Mouse (Mus musculus) forebrain, embryonic 13.5 days (tissue): Measurements from ENCODE around the gene Srrt. TPM values are rescaled to one million over a fixed set of nuclear protein-coding genes. Genes with fewer than 3 reads are reported as not detected.

Source experiments
- ATAC-seq: fragments of 200-750 bp; cut with Nextera tagmentation; 2 replicates; pipeline ENCODE4 v1.8.0; 2017
- H3K27ac ChIP-seq: fragments of 300-500 bp; sonication (generic); 2 replicates; pipeline ENCODE4 v1.5.1; 2015; ENCODE audit warnings: inconsistent platforms, mild to moderate bottlenecking, moderate library complexity
- H3K27me3 ChIP-seq: fragments of 300-500 bp; sonication (generic); 2 replicates; pipeline ENCODE4 v1.6.1; 2015; ENCODE audit warnings: mild to moderate bottlenecking, inconsistent platforms
- H3K36me3 ChIP-seq: fragments of 300-500 bp; sonication (generic); 2 replicates; pipeline ENCODE4 v1.6.1; 2015; ENCODE audit warnings: mild to moderate bottlenecking, inconsistent platforms; ENCODE audit not compliant: poor library complexity, severe bottlenecking
- H3K4me1 ChIP-seq: fragments of 300-500 bp; sonication (generic); 2 replicates; pipeline ENCODE4 v1.6.1; 2015; ENCODE audit warnings: inconsistent platforms
- H3K4me2 ChIP-seq: fragments of 300-500 bp; sonication (generic); 2 replicates; pipeline ENCODE4 v1.6.1; 2015; ENCODE audit warnings: inconsistent platforms, mild to moderate bottlenecking, moderate library complexity
- H3K4me3 ChIP-seq: fragments of 300-500 bp; sonication (generic); 2 replicates; pipeline ENCODE4 v1.5.1; 2015; ENCODE audit warnings: mild to moderate bottlenecking, inconsistent platforms
- H3K9ac ChIP-seq: fragments of 300-500 bp; sonication (generic); 2 replicates; pipeline ENCODE4 v1.6.1; 2015; ENCODE audit warnings: mild to moderate bottlenecking, inconsistent platforms
- H3K9me3 ChIP-seq: fragments of 300-500 bp; sonication (generic); replicated peaks from 2 replicates; pipeline ENCODE4 v1.6.1; 2016; ENCODE audit warnings: inconsistent platforms
- WGBS: fragments of 180-500 bp; shearing (Covaris S2); methylation state at CpG from one replicate; pipeline ENCODE4 v1.1.7; 2015; 5-methylcytosine and 5-hydroxymethylcytosine counted together
- polyA plus RNA-seq: library from polyadenylated mRNA; unstranded; fragments of >200 nt; fragmentation: Nextera tagmentation; extraction: Ambion mirVana; gene quantifications from 2 replicates; pipeline ENCODE4 v1.2.1, GENCODE M21; 2015

Srrt gene
- polyA plus RNA-seq, 1 experiment from 2014 or later: 145 TPM

DNA sequence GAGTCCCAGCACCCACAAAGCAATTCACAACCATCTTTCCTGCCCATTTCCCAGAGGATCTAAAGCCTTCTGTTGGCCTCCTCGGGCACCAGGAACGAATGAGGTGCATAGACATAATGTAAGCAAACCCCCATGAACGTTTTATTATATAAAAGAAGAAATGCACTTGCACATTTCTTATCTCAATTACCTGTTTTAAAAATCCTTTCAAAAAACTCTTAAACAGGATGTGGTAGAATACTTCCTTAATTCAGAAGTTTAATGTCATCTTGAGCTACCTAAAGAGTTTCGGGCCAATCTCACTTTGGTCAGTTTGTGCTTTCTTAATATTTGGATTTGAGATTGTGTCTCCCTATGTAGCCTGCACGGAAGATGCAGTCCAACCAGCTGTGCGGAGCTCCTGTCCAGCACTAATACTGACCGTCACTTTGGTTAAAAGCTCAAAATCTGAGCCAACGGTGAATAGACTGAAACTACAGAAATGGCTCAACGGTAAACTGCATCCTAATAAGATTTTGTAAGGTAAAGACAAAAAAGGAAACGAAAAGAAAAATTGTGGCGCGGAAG, 952 bp downstream of the Srrt start:
- H3K36me3 ChIP-seq: peaks cover 65% of the 10 kb centered on the region

DNA sequence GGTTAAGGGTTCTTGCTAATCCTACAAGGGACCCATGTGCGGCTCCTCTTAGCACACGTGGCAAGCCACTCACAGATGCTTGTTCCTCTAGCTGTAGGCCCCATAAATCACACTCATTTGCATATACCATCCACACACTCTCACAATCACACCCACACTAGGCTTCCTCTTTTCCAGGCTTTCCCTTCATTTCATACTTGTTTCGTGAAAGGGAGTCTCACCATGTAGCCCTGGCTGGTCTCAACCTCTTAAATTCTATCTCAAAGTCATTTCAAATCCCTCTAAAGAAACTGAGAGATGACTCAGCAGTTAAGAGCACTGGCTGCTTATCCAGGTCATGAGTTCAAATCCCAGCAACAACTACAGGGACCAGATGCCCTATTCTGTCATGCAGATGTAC, 1.7 kb downstream of the Srrt start:
- peaks cover 71% of the 10 kb centered on the region for H3K36me3 ChIP-seq
- H3K9ac ChIP-seq: peak overlapping the region; percentile 99
- H3K27me3 ChIP-seq: no peaks in the 10 kb centered on the region
- 69% methylated on average over 3 of the region's 3 CpGs for WGBS
- no peaks in the 10 kb centered on the region; the same call in 1 of the 2 replicates for H3K9me3 ChIP-seq
- no peak for ATAC-seq
- no peak overlapping the region for H3K27ac ChIP-seq
- peak overlapping the region; percentile 95 for H3K4me3 ChIP-seq
- H3K4me2 ChIP-seq: peak overlapping the region; percentile 82
- H3K4me1 ChIP-seq: peaks cover 45% of the 10 kb centered on the region

More for the DNA sequence above, 952 bp downstream of the Srrt start:
- peak overlapping the region; percentile 97 for H3K27ac ChIP-seq
- H3K4me2 ChIP-seq: peak overlapping the region; percentile 82
- H3K27me3 ChIP-seq: no peaks in the 10 kb centered on the region
- H3K4me1 ChIP-seq: peaks cover 45% of the 10 kb centered on the region
- no peak for ATAC-seq
- 18% methylated on average over 12 of the region's 12 CpGs for WGBS
- H3K4me3 ChIP-seq: peak overlapping the region; percentile 95
- peak overlapping the region; percentile 99 for H3K9ac ChIP-seq
- no peaks in the 10 kb centered on the region; the same call in 1 of the 2 replicates for H3K9me3 ChIP-seq

DNA sequence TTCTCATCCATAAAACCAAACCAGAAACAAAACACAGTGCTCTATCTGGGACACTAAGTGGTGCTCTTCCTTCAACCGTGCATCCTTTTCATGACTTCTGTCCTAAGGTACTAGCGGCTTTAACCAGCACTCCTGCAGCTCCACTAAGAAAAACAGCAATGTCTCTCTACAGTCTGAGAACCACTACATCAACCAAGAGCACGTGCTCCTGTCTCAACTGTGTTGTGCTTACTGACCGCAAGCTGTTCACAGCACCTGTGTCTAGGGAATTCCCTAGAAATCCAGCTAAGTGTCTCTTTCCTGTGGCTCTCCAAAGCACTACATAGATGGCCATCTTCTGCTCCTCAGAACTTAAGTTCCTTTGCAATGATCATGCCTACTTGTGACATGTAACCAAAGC, 2.7 kb downstream of the Srrt start:
- WGBS: 79% methylated on average over 4 of the region's 4 CpGs
- Histone ChIP-seq H3K27ac (peak overlapping the region; percentile 55; the same call in 1 of the 2 replicates), H3K4me3 (peak overlapping the region; percentile 95), H3K9ac (peak overlapping the region; percentile 99), H3K9me3 (no peaks in the 10 kb centered on the region; the same call in 1 of the 2 replicates), H3K4me2 (peak overlapping the region; percentile 82), H3K4me1 (peaks cover 45% of the 10 kb centered on the region), H3K27me3 (no peaks in the 10 kb centered on the region), H3K36me3 (peaks cover 73% of the 10 kb centered on the region)
- ATAC-seq: no peak

DNA sequence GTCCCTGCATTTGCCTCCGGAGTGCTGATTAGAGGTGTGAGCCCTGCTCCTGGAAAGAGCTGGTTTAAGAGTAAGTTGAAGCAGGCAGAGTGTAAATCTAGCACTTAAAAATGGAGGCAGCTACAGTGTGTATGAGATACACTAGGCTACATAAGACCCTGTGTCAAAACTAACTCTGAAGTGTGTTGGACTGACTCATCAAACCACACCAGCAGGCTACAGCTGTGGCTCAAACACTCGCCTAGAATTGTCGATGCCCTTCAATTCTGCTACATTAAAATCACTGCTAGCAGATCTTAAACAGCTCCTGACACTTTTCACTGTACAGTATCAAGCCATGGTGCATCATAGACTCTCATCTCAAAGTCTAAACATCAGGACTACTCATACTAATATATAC, 3.3 kb downstream of the Srrt start:
- Histone ChIP-seq H3K27ac (0 out of 2 replicates have a peak overlapping the region, but pooled peaks have one; percentile 6), H3K4me2 (peak overlapping the region; percentile 82; the same call in 1 of the 2 replicates), H3K36me3 (peaks cover 73% of the 10 kb centered on the region), H3K9ac (peak overlapping the region; percentile 45), H3K9me3 (no peaks in the 10 kb centered on the region; the same call in 1 of the 2 replicates), H3K27me3 (no peaks in the 10 kb centered on the region), H3K4me1 (peaks cover 45% of the 10 kb centered on the region), H3K4me3 (peak overlapping the region; percentile 13)
- 84% methylated on average over 3 of the region's 3 CpGs for WGBS
- ATAC-seq: no peak

DNA sequence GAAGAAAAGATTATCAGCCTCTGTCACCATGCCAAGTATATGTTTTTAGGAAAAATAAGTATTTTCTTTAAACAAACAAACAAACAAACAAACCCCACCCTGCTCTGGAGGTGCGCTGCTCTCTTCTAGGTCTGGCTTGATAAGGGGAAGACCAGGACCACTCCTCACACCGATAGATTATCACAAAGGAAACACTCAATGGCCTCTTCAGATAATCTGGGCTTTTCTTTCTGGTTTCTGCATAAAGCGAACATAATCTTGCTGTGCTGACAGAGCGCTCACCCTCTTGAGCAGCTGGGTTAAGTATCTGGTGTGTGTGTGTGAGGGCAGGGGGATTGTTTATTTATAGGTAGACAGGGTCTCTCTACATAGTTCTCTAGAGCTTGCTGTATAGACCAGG, 3.9 kb downstream of the Srrt start:
- no peaks in the 10 kb centered on the region; the same call in 1 of the 2 replicates for H3K9me3 ChIP-seq
- 0 out of 2 replicates have a peak overlapping the region, but pooled peaks have one; percentile 6 for H3K27ac ChIP-seq
- H3K27me3 ChIP-seq: no peaks in the 10 kb centered on the region
- H3K4me3 ChIP-seq: 0 out of 2 replicates have a peak overlapping the region, but pooled peaks have one; percentile 13
- H3K4me1 ChIP-seq: peaks cover 45% of the 10 kb centered on the region
- H3K9ac ChIP-seq: peak overlapping the region; percentile 45
- H3K4me2 ChIP-seq: peak overlapping the region; percentile 82; the same call in 1 of the 2 replicates
- WGBS: 80% methylated on average over 4 of the region's 4 CpGs
- H3K36me3 ChIP-seq: peaks cover 73% of the 10 kb centered on the region
- ATAC-seq: no peak

DNA sequence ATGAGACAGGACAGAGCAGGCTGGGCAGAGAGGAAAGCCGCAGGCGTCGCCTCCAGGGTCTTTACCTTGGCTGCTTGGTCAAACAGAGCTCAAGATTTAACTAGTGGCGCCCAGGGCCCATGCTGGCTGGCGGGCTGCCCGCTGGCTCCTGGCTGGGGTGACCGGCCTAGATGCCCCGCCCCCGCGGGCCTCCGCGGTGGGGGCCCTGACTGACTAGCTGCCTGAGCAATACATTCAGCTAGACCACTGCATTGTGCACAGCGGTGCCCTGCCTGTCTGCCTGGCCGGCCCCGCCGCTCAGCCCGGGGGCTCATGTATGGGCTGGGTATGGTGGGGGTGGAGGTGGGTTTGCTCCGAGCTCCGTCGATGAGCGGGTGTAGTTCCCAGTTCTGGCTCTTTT, 6.2 kb downstream of the Srrt start:
- 61% methylated on average over 21 of the region's 21 CpGs for WGBS
- 0 out of 2 replicates have a peak, but pooled peaks have one; percentile 44 for ATAC-seq
- Histone ChIP-seq H3K4me3 (no peak overlapping the region), H3K27me3 (no peaks in the 10 kb centered on the region), H3K36me3 (peaks cover 92% of the 10 kb centered on the region), H3K27ac (no peak overlapping the region), H3K9me3 (no peaks in the 10 kb centered on the region), H3K4me2 (no peak overlapping the region), H3K9ac (no peak overlapping the region), H3K4me1 (peaks cover 37% of the 10 kb centered on the region)

DNA sequence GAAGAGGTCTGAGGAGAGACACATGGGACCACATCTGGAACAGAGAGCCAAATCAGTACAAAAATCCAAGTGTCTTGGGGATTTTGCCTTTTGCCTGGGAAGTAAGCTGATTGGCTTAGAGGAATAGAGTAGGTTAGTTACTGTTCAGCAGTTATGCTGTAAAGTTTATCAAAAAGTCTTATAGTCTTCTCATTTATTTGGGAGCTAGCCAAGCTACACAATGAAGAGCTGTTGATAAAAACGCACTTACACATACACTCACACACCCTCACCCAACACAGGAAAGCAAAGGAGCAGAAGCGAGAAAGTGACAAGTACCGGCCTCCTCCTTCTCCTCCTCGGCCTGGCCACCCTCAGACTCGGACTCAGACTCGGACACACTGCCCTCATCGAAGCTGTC, 8.2 kb downstream of the Srrt start:
- Histone ChIP-seq H3K4me3 (no peak overlapping the region), H3K27ac (no peak overlapping the region), H3K36me3 (peaks cover 96% of the 10 kb centered on the region), H3K9me3 (no peaks in the 10 kb centered on the region), H3K9ac (no peak overlapping the region), H3K4me2 (no peak overlapping the region), H3K27me3 (no peaks in the 10 kb centered on the region), H3K4me1 (peaks cover 26% of the 10 kb centered on the region)
- ATAC-seq: no peak
- 92% methylated on average over 7 of the region's 7 CpGs for WGBS

DNA sequence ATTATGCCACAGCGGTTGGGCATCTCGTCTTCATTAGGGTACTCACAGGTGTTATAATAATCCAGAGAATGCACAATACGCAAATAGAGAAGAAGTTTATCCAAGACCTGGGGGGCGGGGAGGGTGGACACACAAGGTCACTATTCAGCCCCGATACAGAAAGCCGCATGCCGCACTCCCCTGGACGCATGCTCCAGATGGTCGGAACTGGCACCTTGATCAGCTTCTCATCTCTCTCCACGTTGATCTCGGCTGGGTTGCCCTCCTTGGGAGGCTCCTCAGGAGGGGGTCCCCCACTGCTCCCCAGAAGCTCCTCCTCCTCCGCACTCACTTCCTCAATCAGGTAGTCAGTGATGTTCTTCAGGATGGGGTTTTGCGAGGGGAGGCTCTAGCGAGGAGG, 10.3 kb downstream of the Srrt start:
- Histone ChIP-seq H3K4me2 (no peak overlapping the region), H3K27me3 (peaks cover 5% of the 10 kb centered on the region; the same call in 1 of the 2 replicates), H3K4me3 (no peak overlapping the region), H3K36me3 (peaks cover 75% of the 10 kb centered on the region), H3K9ac (no peak overlapping the region), H3K9me3 (no peaks in the 10 kb centered on the region), H3K4me1 (peaks cover 25% of the 10 kb centered on the region), H3K27ac (no peak overlapping the region)
- no peak for ATAC-seq
- 89% methylated on average over 14 of the region's 14 CpGs for WGBS

DNA sequence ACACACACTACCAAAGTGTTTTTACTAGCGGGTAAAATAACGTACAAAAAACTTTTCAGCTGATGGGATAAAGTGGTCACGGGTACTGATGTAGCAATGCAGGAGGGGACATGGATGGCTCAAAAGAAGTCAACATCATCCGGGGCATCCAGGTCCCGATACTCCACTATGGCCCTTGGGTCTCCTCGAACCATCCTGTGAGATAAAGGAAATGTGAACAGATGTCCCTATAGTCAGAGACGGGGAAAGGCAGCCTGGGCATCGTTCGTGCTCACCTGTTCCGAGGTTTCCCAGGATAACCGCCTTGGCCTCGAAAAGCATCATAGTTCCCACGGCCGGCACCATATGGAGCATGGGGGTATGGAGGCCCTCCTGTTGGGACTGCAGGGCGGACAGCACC, 11.8 kb downstream of the Srrt start:
- Histone ChIP-seq H3K9ac (no peak overlapping the region), H3K27me3 (peaks cover 16% of the 10 kb centered on the region), H3K4me1 (peaks cover 20% of the 10 kb centered on the region), H3K4me3 (no peak overlapping the region), H3K27ac (no peak overlapping the region), H3K36me3 (peaks cover 61% of the 10 kb centered on the region), H3K4me2 (no peak overlapping the region), H3K9me3 (no peaks in the 10 kb centered on the region)
- ATAC-seq: no peak
- WGBS: 92% methylated on average over 15 of the region's 15 CpGs

DNA sequence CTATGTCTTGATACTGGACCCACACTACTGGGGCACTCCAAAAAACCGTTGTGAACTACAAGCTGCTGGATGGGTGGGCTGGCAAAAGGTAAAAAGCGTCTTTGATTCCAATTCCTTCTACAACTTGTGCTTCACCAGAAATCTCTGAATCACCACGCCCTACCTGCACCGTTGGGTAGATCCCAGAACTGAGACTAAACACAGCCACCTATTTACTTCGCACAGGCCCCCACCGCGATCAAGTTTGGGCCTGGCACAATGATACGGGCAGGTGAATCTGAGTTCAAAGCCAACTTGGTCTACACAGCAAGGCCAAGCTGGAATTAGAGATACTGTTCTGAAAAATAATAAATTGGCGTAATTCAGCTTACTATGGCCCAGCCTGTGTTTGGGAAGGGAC, 12.2 kb downstream of the Srrt start:
- H3K27ac ChIP-seq: peak overlapping the region; percentile 79; the same call in 1 of the 2 replicates
- no peaks in the 10 kb centered on the region for H3K9me3 ChIP-seq
- ATAC-seq: no peak
- H3K9ac ChIP-seq: peak overlapping the region; percentile 79
- peaks cover 20% of the 10 kb centered on the region for H3K4me1 ChIP-seq
- 83% methylated on average over 9 of the region's 9 CpGs for WGBS
- H3K36me3 ChIP-seq: peaks cover 57% of the 10 kb centered on the region
- peak overlapping the region; percentile 99 for H3K4me2 ChIP-seq
- H3K4me3 ChIP-seq: peak overlapping the region; percentile 58
- H3K27me3 ChIP-seq: peaks cover 21% of the 10 kb centered on the region

DNA sequence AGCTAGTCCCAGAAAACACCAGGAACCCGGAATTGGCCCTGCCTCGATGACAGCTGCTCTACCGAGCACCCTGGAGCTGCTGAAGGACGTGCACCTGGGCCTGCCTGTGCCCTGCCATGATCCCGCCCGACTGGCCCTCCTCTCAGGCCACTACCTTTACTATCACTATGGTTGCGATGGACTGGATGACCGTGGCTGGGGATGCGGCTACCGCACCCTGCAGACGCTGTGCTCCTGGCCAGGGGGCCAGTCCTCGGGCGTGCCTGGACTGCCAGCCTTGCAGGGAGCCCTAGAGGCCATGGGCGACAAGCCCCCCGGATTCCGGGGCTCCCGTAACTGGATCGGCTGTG, 12.8 kb downstream of the Srrt start:
- Histone ChIP-seq H3K4me1 (peaks cover 20% of the 10 kb centered on the region), H3K27me3 (peaks cover 26% of the 10 kb centered on the region), H3K4me2 (peak overlapping the region; percentile 99), H3K36me3 (peaks cover 51% of the 10 kb centered on the region), H3K4me3 (peak overlapping the region; percentile 58), H3K27ac (peak overlapping the region; percentile 79), H3K9ac (peak overlapping the region; percentile 79), H3K9me3 (no peaks in the 10 kb centered on the region)
- ATAC-seq: peak; percentile 61
- whole genome bisulfite sequencing: 8% methylated on average over 18 of the region's 18 CpGs

DNA sequence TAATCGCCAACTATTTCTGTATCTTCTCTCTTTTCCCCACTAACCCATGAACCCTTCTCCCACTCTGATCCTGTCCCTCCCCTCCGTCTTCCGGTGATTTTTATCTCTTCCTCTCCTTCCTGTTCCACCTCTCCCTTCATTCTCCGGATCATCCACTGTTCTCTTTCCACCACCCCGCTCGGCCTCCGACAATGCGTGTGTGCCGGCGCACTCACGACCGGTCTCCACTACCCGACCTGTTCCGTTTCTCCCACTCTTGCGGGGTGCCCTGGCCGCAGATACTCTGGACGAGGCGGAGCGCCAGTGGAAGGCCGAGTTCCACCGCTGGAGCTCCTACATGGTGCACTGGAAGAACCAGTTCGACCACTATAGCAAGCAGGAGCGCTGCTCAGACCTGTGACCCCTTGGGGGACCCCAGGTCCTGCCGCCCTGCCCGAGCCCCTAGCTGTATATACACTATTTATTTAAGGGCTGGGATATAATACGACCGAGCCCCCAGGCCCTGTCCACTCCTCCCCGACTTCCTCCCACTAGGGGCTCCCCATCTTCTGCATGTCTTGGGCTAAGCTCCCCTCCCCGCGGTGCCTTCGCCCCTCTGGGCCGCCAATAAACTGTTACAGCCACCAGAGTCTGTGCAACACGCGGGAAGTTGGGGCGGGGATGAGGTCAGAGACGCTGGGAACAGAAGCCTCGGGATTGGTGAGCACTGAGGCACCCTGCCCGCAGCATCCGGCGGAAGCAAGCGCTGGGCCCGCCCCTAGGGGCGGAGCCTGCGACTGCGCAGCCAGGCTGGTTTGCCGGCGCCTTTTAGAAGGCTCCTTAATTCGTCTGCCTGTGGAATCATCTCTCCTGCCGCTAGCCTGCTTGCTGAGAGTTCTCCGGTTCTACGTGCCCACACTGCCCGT, 13.4 kb downstream of the Srrt start, which contains the start of gene Ufsp1:
Ufsp1 (plus strand) TSS at position 791 of the 905 bp plus-strand sequence.
- peak within 1 kb of the TSS; percentile 79 for H3K27ac ChIP-seq
- H3K9me3 ChIP-seq: no peaks in the 10 kb centered on the region
- H3K9ac ChIP-seq: peak within 1 kb of the TSS; percentile 79
- peak within 1 kb of the TSS; percentile 58 for H3K4me3 ChIP-seq
- H3K27me3 ChIP-seq: peaks cover 33% of the 10 kb centered on the region
- ATAC-seq: peak; percentile 97
- WGBS: under 1% methylated on average over 52 of the region's 52 CpGs
- H3K4me2 ChIP-seq: peak within 1 kb of the TSS; percentile 99
- peaks cover 45% of the 10 kb centered on the region for H3K36me3 ChIP-seq
- H3K4me1 ChIP-seq: peaks cover 23% of the 10 kb centered on the region
